In the genomic region with DNA sequence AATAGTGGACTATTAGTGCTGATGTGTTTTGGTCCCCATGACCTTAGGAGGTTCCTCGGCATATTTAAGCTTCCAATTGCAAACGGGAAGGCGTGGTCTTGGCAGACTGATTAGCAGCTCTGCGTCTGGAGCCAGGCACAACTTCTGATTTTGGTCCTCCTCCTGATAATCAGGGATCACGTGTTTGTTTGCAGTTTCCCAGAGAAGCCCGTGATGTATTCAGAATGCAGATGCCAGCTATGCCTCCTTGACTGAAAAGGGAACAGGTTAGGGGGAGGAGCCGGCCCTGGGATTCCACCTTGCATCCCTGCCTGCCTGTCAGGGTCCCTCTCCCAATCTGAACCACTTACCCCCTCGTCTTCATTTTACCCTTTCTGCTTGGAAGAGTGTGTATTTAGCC, we compare ENCODE assay signal across 8 mouse cellular contexts. TPM values are rescaled to one million over a fixed set of nuclear protein-coding genes. Genes with fewer than 3 reads are reported as not detected.
DNase-seq lines count a peak whose midpoint lies in the region; ATAC-seq lines count a peak whose summit lies in the region.

No protein-coding gene starts in this region.

- peak; percentile 29 to 66 for DNase-seq in adrenal gland, adult (ENCODE audit: inconsistent age in 2 of 2, low spot score in 1 of 2)
- no peak for DNase-seq in adrenal gland, postnatal 4 days (ENCODE audit: low spot score in 2 of 2)
- DNase-seq in forebrain, embryonic 14.5 days (ENCODE audit: low spot score) = peak; percentile 82
- no peak for DNase-seq in hindbrain, embryonic 10.5 days (ENCODE audit: low spot score)
- DNase-seq in midbrain, embryonic 14.5 days = peak; percentile 66
- no peak for DNase-seq in spleen, adult 18-20 months
- DNase-seq in layer of hippocampus, adult 9-10 months (ENCODE audit: low spot score) = no peak
- no peak for DNase-seq in right cerebral cortex, adult 18-20 months

- ATAC-seq in forebrain, embryonic 14.5 days = peak; percentile 62
- ATAC-seq in midbrain, embryonic 14.5 days (ENCODE audit: low FRiP score, low TSS enrichment) = 0 out of 2 replicates have a peak, but pooled peaks have one; percentile 11

- peak overlapping the region; percentile 67 for H3K27ac ChIP-seq in forebrain, embryonic 14.5 days (ENCODE audit: low read depth, low read length)
- no peak overlapping the region for H3K27ac ChIP-seq in hindbrain, embryonic 10.5 days
- H3K27ac ChIP-seq in midbrain, embryonic 14.5 days (replicated peaks; ENCODE audit: low read depth, low read length) = peak overlapping the region; percentile 76

- WGBS in forebrain, embryonic 14.5 days = 2% methylated on average over 8 of the region's 8 CpGs
- WGBS in hindbrain, embryonic 10.5 days = 26% methylated on average over 8 of the region's 8 CpGs
- WGBS in midbrain, embryonic 14.5 days = 2% methylated on average over 8 of the region's 8 CpGs

- H3K4me1 ChIP-seq in forebrain, embryonic 14.5 days (ENCODE audit: control insufficient read depth, insufficient read depth, low read length) = peaks cover 46% of the 10 kb centered on the region
- peaks cover 61% of the 10 kb centered on the region for H3K4me1 ChIP-seq in hindbrain, embryonic 10.5 days (replicated peaks)
- peaks cover 60% of the 10 kb centered on the region for H3K4me1 ChIP-seq in midbrain, embryonic 14.5 days (ENCODE audit: control insufficient read depth, insufficient read depth, low read length)

- H3K9ac ChIP-seq in forebrain, embryonic 14.5 days (ENCODE audit: low read length) = no peak overlapping the region
- H3K9ac ChIP-seq in midbrain, embryonic 14.5 days (replicated peaks; ENCODE audit: low read length) = no peak overlapping the region; the same call in 1 of the 2 replicates

- no peak overlapping the region for H3K4me3 ChIP-seq in forebrain, embryonic 14.5 days (ENCODE audit: low read depth, low read length)
- peak overlapping the region; percentile 27 for H3K4me3 ChIP-seq in hindbrain, embryonic 10.5 days
- H3K4me3 ChIP-seq in midbrain, embryonic 14.5 days (replicated peaks; ENCODE audit: low read depth, low read length) = peak overlapping the region; percentile 12

- no peaks in the 10 kb centered on the region for H3K36me3 ChIP-seq in forebrain, embryonic 14.5 days (ENCODE audit: control insufficient read depth, insufficient read depth, low read length)
- H3K36me3 ChIP-seq in hindbrain, embryonic 10.5 days = no peaks in the 10 kb centered on the region
- no peaks in the 10 kb centered on the region for H3K36me3 ChIP-seq in midbrain, embryonic 14.5 days (ENCODE audit: control insufficient read depth, insufficient read depth, low read length)

- H3K4me2 ChIP-seq in forebrain, embryonic 14.5 days (ENCODE audit: low read length) = peak overlapping the region; percentile 43
- H3K4me2 ChIP-seq in midbrain, embryonic 14.5 days (ENCODE audit: low read length) = peak overlapping the region; percentile 50

- H3K27me3 ChIP-seq in forebrain, embryonic 14.5 days (replicated peaks; ENCODE audit: control insufficient read depth, insufficient read depth, low read length) = no peaks in the 10 kb centered on the region
- peaks cover 28% of the 10 kb centered on the region for H3K27me3 ChIP-seq in hindbrain, embryonic 10.5 days (ENCODE audit: insufficient read depth, poor library complexity, severe bottlenecking)
- no peaks in the 10 kb centered on the region for H3K27me3 ChIP-seq in midbrain, embryonic 14.5 days (ENCODE audit: control insufficient read depth, insufficient read depth, low read length)

- H3K9me3 ChIP-seq in forebrain, embryonic 14.5 days (replicated peaks; ENCODE audit: control insufficient read depth, low read length) = no peaks in the 10 kb centered on the region
- H3K9me3 ChIP-seq in hindbrain, embryonic 10.5 days = no peaks in the 10 kb centered on the region
- no peaks in the 10 kb centered on the region for H3K9me3 ChIP-seq in midbrain, embryonic 14.5 days (ENCODE audit: control insufficient read depth, low read length)

RNA-seq across cellular contexts. Expression of a gene that starts 26.2 kb away (rescaled TPM):
- total RNA-seq in adrenal gland, postnatal 4 days (2021) = 10 to 100 TPM; 10.8 to 12.9 TPM
- 15.6 and 16.5 TPM in 2 replicates for polyA plus RNA-seq in forebrain, embryonic 14.5 days (2014; fragmentation: Nextera tagmentation; extraction: Ambion mirVana)
- polyA plus RNA-seq in hindbrain, embryonic 10.5 days (2016; fragmentation: Nextera tagmentation; extraction: Ambion mirVana) = 24.8 and 32.9 TPM in 2 replicates
- 75.4 and 93.8 TPM in 2 replicates for polyA plus RNA-seq in midbrain, embryonic 14.5 days (2014; fragmentation: Nextera tagmentation; extraction: Ambion mirVana)

Comparison
In these comparisons a context has a peak if more than half of its experiments do, and no peak if none do; other contexts are left out.
1. DNase-seq: peak in adrenal gland, adult (2 of 2), forebrain, embryonic 14.5 days (single experiment) and midbrain, embryonic 14.5 days (single experiment); none in adrenal gland, postnatal 4 days (0 of 2), hindbrain, embryonic 10.5 days (single experiment), spleen, adult 18-20 months (0 of 2), layer of hippocampus, adult 9-10 months (single experiment) and right cerebral cortex, adult 18-20 months (single experiment).